Mouse (Mus musculus) monocyte, adult 5-6 weeks (primary cell): ENCODE measurements at regions not wholly inside any gene's neighbourhood (a gene's known extent, or its start where the extent isn't known, plus 50 kb on each side); places are given as distances from the start of the nearest gene placed in this dataset.

Source experiments
- ATAC-seq: fragments of 153-309, 156-312 bp; replicated peaks from 2 replicates; pipeline ENCODE4 v1.8.0; 2017; ENCODE audit warnings: mild to moderate bottlenecking; ENCODE audit not compliant: low TSS enrichment, insufficient number of reproducible peaks, severe bottlenecking, poor library complexity, low FRiP score

DNA sequence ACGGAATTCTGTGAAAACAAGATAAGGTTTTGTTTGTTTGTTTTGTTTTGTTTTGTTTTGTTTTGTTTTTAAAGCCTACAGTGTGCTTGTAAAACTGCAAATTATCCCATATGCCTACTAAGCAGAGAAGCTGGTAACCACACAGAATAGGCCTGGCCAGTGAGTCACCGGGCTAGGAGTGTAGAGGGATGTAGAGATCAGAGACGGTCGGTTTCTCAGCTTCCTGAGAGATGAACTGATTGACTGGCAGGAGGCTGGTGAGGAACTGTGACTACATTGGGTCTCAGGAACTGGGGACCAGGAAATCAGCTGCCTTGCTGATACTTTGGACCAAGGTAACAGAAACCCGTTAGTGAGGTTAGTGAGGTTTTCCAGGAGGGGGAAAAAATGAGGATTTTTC, 100.6 kb upstream of the Hmga2 start:
- no peak for ATAC-seq

DNA sequence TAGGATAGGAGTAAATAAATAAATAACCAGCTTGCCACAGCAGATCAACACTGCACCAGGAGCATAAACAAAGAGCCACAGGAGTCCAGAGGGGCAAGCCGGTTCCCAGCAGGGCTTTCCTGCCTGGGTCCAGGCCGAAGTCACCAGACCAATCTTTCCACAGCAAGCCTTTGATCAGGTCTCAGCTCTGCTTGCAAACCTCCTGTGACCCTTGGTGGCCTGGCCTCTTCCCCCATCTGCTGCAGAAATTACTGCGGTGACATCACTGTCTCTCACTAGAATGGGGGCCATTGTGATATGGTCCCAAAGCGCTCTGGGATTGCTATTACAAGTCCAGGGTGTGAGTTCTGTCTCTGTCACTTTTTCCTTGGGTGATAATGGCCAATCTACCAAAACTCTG, 99.9 kb upstream of the Hmga2 start:
- ATAC-seq = no peak

DNA sequence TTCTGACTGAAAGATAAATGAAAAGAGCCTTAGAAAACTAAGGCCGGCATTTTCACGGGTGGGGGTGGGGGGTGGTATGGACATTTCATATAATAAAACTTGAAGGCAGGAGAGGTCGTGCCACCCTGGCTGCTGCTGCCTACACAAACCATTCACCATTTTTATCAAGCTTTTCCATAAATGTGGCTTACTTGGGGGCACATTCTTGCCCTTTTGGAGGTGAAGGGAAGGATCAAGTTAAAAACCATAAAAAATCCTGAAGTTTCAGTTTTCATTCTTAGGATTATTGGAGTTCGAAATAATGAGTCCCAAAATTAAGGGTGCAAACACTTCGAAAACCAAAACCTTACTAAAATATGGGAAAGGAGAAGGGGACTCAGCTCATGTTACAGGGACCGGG, 95.1 kb upstream of the Hmga2 start:
- ATAC-seq = no peak

DNA sequence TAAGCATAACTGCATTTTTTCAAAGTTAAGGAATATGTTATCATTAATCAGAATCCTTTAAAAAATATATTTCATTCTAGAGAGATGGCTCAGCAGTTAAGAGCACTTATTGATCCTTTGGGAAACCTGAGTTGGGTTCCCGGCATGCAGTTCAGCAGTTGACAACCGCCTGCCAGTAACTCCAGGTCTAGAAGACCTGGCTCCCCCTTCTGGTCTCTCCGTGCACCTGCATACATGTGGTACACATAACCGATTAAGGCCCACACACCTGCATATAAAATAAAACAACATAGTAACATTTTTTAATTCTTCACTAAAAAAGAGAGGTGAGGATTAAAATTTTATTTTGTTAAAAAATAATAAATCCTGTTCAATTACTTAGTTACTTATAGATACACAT, 89.7 kb upstream of the Hmga2 start:
- ATAC-seq = no peak

DNA sequence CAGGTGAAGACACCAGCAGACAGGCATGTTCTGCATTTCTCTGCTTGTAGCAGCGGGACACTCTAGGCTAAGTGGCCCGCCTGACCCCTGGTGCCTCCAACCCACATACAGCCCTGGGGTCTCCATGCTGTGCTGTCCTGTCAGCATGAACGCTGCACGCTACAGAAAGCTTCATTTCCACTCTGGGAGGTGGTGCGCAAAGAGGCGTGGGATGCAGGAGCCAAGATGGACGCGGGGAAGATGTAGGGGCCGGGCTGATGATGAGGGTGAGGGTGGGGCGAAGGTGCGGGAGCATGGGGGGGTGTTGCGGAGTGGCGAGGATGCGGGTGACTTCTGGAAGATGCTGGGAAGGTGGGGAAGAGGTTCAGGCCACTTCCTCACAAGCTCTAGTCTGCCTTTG, 88.6 kb upstream of the Hmga2 start:
- ATAC-seq = no peak

DNA sequence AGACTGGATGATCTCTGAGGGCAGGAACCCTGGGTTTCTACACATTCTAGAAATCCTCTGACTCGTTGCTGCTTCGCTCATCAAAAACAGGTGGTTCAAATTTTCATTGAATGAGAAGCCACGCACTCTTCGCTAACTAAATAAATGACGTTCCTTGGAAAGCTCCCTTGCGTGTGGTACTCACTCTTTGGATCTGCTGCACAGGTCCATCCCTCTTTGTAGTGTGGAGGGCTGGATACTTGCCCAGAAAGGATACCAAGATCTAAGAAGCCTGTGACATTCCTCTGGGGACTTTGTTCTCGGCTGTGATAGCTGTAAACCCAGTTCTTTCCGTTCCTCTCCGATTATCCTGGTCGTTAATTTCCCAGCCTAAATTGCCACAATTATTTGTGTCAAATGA, 87.7 kb upstream of the Hmga2 start:
- no peak for ATAC-seq

DNA sequence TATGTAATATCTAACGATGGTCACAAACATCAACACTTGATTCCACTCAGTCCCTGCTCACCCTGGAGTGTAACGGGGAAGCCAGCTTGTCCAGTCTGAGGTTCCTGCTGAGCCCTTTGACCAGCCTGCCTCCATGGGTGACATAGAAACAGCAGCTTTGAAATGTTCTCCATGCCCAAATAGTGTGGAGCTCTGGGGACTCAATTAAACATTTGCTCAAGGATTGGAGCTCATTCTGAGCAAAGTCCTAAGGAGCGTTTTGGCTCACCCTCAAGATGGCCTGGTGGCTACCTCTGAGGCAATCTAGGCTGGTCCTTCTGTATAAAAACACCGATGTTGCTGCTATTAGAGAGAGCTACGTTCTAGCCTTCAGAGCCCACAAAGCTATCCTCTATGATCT, 85.6 kb upstream of the Hmga2 start:
- ATAC-seq = no peak

DNA sequence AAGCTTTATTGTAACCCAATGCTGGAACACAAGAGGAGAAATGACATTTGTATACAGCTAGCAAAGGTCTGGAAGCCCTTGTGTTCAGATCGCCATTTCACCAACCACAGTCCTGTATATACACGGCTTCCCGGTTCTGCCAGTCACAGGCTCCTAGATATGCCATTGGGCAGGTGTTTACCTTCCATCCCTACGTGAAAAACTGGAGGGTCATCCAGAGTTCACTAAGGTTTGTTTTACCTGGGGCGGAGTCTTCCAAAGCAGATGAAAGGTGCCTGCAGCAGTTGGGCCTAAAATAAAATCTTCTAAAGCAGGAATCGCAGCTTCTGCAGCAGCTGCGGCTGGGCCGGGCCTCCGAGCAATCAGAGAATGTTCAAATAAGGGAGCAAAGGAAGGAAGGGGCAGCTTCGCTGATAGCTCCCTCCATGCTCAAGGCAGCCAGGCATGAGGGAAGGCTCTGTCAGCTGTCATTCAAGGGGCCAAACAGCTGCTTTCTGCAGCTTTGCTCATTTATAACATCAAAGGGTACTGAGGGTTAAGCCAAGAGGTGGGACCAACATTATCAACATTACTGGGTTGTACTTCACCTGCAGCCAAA, 81.7 kb upstream of the Hmga2 start:
- no peak for ATAC-seq

DNA sequence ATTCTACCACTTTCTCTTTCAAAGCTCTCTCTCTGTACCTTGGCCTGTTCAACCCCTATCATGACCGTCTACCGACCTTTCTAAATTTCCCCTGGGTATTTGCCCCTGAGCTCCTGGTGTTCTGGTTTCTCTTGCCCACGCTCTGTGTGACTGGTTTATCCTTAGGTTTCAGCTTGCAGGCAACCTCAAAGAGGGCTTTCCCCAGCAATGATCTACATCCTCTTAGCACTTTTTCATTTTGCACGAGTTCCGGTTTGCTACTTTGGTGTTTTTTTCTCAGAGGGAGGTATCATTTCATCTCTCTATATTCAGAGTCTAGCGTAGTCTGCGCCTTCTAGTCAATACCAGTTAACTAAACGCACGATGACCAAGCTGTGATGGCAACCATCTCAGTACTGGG, 79.8 kb upstream of the Hmga2 start:
- no peak for ATAC-seq

DNA sequence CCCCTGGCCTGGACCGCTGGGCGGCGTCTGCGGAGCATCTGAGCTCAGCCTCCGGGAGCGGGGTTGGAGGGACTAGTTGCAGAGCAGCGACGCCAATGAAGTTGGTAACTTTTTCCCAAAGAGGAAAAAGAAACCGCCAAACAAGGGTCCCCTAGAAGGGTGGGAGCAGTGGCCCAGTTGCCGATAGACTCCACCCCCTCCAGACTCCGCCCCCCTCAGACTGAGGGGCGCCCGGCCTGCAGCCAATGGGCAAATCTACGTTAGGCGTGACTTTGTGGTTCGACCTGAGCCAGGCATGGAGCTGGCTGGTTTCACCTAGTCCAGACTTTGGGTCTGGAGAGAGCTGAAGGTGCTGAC, 76.8 kb upstream of the Hmga2 start:
- no peak for ATAC-seq

DNA sequence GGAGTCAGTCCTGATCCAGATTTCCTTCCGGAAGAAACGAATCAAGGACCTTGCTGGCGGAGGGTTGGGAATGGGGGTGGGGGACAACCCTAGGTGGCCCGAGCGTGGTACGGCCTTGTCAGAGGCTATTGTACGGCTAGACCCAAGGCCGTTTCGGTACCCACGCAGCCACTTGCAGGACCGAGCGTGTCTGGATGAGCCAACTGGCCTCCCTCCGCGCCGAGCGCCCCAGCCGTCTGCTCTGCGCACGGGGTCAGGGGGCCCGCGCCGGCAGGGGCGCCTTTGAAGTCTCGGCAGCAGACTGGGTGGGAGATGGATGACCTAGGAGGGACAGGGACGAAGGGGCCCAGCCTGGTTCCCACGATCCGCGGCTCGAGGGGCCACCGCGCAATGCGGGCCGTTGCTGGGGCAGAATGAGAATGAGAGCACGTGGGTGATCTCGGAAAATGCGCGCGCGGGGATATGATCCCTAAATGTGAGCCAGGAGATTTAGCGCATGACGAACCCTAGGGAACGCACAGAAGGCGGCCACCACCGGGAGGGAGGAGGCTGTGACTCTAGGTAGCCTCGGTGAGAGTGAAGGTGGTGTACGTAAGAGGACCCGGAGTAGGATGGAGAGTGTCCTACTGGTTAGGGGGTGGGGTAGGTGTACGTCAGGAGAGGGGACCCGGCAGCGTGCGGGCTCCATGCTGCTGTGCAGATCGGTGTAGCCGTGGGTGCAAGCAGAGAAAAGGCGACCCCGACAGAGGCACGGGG, 76.2 kb upstream of the Hmga2 start:
- no peak for ATAC-seq

DNA sequence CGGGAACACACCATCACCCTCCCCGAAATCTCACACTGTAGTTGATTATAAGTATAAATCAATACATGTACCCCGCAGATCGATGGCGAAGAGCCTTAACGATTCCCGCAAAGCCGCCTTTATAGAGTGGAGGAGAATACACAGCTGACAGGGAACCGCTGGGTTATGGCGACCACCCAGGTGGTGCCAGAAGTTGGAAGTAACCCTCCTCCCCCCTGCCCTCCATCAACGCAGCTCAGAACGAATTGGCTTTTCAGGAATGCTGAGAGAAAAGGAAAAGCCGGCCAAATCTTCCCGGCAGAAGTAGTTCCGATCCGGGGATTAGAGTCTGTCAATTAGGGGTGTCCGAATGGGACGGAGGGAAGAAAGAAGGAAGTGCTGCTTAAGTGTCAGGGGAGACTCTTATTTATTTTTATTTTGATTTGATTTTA, 75.6 kb upstream of the Hmga2 start:
- no peak for ATAC-seq

DNA sequence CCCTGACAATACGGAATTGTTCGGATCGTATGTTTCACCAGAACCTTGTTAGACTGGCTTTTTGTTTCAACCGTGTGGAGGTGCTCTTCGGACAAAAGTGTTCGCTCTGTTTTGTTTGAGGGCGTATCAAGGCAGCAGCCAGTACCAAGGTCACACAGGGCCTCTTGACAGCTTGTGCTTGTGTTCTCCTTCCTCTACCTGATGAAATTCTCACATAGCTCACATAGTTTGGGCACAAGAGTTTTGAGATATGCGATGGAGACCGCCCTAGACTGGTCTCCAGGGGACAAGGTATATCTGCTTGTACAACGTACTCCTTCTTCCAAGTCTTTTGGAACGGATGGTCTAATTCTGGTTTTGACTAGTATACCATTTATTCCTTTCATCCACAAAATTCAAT, 70.9 kb upstream of the Hmga2 start:
- ATAC-seq = no peak

DNA sequence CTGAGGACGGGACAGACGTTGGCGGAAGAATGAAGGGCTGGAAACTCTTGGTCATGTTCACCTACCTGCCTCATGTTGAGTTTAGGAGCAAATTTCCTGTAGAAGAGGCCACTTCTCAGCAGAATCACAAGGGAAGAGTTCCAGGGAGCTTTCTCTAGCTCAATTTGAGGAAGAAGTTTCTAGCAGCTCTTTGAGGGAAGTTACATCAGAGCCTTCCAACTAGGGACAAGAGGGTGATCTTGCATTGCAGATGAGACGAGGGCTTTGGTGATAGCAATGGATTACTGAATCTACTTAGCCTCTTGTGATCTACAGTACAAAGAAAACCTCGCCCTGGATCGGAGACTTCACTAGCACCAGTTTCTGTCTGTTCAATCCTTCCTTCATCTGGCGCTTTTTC, 65.3 kb upstream of the Hmga2 start:
- no peak for ATAC-seq

DNA sequence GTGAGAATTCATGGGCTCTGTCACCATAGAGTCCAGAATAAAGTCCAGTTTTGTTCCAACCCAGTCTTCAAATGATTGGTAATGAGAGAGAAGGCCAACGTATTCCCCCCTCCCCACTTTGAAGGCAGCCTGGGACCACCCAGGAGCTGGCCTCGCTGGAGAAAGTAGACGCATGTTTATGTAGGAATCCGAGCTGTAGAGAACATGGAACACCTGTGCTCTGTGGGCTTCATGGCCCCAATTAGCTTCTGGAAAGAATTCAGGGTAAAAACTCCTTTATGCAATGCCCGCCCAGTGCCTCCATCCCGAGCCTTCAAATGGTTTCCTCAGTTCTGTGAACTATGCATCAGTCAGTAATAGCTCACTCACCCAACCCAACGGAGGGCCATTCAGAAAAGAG, 62.3 kb upstream of the Hmga2 start:
- ATAC-seq = no peak

DNA sequence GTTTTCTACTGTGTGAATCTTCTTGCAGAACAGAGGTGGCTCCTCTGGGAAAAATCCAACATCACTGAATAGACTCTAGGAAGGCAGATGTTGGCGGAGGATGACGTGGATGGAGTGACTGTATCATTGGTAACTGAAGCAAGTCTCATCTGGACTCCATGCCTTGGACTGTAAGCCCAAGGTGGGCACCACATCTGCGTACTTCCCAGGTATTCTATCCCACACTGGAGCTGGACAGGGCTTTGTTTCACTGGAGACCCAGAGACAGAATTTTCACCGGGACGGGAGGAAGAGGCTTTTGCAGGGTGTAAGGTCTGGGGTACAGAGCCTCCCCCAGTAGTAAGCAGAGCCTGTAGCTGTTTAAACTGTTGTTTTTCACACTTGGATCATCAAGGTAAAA, 52.1 kb upstream of the Hmga2 start:
- ATAC-seq = no peak

DNA sequence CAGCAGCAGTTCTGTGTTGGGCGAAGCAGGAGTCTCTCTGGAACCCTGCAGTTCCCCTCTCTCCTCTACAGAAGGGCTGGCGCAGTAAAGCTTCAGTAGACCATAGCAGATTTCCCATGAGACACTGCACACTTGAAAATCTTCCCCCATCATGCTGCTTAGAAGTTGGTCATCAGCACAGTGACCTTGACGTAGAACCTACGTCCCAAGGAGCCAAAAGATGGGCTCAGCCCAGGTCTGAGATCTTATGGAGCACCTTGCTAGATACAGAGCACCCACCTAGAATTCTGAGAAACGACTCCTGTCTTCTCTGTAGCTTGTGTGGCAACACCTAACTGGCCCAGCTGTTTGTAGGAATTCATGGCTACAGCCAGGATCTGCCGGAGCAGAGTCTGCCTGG, 51.7 kb upstream of the Hmga2 start:
- no peak for ATAC-seq

DNA sequence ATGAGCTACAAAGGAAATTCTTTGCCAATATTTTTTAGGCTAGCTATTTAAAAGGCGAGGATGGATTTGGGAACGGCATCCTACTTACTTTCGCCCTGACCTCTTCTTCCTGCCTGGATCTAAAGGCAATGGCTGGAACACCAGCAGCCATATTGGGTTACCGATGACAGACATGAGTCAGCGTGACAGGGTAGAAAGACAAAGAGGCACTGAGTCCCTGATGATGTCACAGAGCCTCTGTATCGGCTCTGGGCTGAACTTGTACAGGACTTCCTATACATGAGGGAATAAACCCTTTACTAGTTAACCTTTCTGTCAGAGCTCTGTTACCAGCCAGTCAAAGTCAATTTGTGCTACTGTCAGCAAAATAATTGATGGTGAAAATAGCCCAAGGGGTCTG, 50.7 kb upstream of the Hmga2 start:
- ATAC-seq = no peak
